Mouse (Mus musculus): ENCODE measurements around the gene Scgb2b18. TPM values are rescaled to one million over a fixed set of nuclear protein-coding genes. Genes with fewer than 3 reads are reported as not detected.
"Not testable (repeated sequence)": the region's sequence is repeated elsewhere in the genome, so short reads cannot be mapped to it uniquely, and the experiment has no call there.

The Scgb2b18 gene
- not detected for total RNA-seq (2022)

DNA sequence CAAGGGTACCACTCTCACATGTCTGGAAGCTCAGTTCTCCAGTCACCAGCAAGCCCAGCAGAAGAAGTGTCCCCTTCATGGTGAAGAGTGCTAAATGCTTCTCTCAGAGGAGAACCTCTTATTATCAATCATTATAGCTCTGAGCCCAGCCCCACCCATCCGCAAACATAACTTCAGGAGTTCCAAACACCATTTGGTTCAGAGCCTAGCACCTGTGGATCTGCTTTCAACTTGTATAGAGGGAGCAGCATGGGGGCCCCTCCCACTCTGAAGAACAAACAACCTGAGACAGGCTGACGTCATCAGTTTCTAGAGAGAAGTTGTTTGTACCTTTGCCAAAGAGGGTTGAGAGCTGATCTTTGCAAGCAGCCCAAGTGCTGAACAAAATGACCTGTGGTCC is at the start of gene Scgb2b18:
Gene Scgb2b18 (minus strand): TSS at position 101 of the 400 bp plus-strand sequence.
- DNase-seq (ENCODE audit: low spot score in 2 of 2), result not testable (repeated sequence)

DNA sequence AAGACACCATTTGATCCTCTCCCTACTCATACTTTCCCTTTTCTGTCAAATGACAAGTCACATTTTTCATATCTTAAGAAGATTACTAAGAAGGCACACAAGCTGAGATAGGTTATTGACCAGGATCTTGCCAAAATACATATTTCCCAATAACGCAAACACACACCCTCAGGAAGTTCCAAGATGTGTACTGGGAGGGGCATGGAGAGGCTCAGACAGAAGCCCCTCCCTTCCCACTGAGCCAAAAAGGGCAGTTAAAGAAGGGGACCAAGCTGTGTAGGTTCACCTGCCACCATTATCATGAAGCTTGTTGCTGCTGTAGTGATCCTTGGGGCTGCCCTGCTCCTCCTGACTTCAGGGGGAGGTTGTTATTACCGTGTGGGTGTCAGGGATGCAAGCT is 11.6 kb upstream of the Scgb2b18 start, which contains the start of gene Scgb1b18:
Gene Scgb1b18 (plus strand): TSS at position 301 of the 400 bp plus-strand sequence.
- not testable (repeated sequence) for DNase-seq (ENCODE audit: low spot score in 2 of 2)

Other genes starting within 250 kb of the Scgb2b18 start
- not detected for gene Scgb2b17, start 117.3 kb downstream of the Scgb2b18 start, total RNA-seq (2022)
- gene Scgb1b17, start 110.4 kb downstream of the Scgb2b18 start, total RNA-seq (2022), result not detected
- not detected for gene Scgb1b18, start 11.7 kb upstream of the Scgb2b18 start, total RNA-seq (2022)
- not detected for gene Scgb2b19, start 106.5 kb upstream of the Scgb2b18 start, total RNA-seq (2022)
- gene Scgb1b19, start 113.4 kb upstream of the Scgb2b18 start, total RNA-seq (2022), result not detected
- gene Scgb2b20, start 192.5 kb upstream of the Scgb2b18 start, total RNA-seq (2022), result not detected
- gene Scgb1b20, start 199.4 kb upstream of the Scgb2b18 start, total RNA-seq (2022), result not detected